Mouse (Mus musculus) liver, adult (tissue): ENCODE data around the gene Rims3.

ENCODE experiments used
- GATA4 ChIP-seq: IDR thresholded peaks from 2 replicates; pipeline ENCODE4 v1.6.1; 2014; ENCODE audit warnings: mild to moderate bottlenecking, low read length; ENCODE audit not compliant: insufficient replicate concordance

Rims3 gene

GRCm38 (mm10) chr4:120895810-120896584 lies 41.4 kb downstream of the Rims3 start:
- TF ChIP-seq GATA4 = no peak

GRCm38 (mm10) chr4:120904533-120904932 lies 49.9 kb downstream of the Rims3 start:
- TF ChIP-seq GATA4 = no peak

- TF ChIP-seq GATA4 = no peak
Observed at GRCm38 (mm10) chr4:120905644-120906043, 51.0 kb downstream of the Rims3 start.

GRCm38 (mm10) chr4:120909558-120910150 lies 55.0 kb downstream of the Rims3 start:
- no peak for TF ChIP-seq GATA4

GRCm38 (mm10) chr4:120911086-120911485 lies 56.5 kb downstream of the Rims3 start:
- TF ChIP-seq GATA4 = no peak

GRCm38 (mm10) chr4:120912866-120913265 lies 58.2 kb downstream of the Rims3 start:
- no peak for TF ChIP-seq GATA4

- no peak for TF ChIP-seq GATA4
Observed at GRCm38 (mm10) chr4:120913443-120913842, 58.8 kb downstream of the Rims3 start.

- no peak for TF ChIP-seq GATA4
Observed at GRCm38 (mm10) chr4:120913861-120914260, 59.2 kb downstream of the Rims3 start.

GRCm38 (mm10) chr4:120914501-120914900 lies 59.9 kb downstream of the Rims3 start:
- no peak for TF ChIP-seq GATA4

- TF ChIP-seq GATA4 = no peak
Observed at GRCm38 (mm10) chr4:120921461-120921860, 66.8 kb downstream of the Rims3 start.

GRCm38 (mm10) chr4:120924554-120925299 lies 70.1 kb downstream of the Rims3 start, which contains the start of gene Exo5:
TSS of gene Exo5 (minus strand) at chr4:120925017.
- TF ChIP-seq GATA4 = no peak

GRCm38 (mm10) chr4:120925386-120925785 lies 70.8 kb downstream of the Rims3 start:
- TF ChIP-seq GATA4 = no peak

- TF ChIP-seq GATA4 = no peak
Observed at GRCm38 (mm10) chr4:120928686-120929085, 74.1 kb downstream of the Rims3 start.

GRCm38 (mm10) chr4:120930736-120931135 lies 76.1 kb downstream of the Rims3 start:
- TF ChIP-seq GATA4 = no peak

GRCm38 (mm10) chr4:120935006-120935405 lies 80.4 kb downstream of the Rims3 start:
- no peak for TF ChIP-seq GATA4
